Mouse (Mus musculus): ENCODE data around the gene Adamts6. TPM values are rescaled to one million over a fixed set of nuclear protein-coding genes. Genes with fewer than 3 reads are reported as not detected.

Gene Adamts6
- total RNA-seq, 2 experiments from 2014 or later, result 19.9 to 21.8 TPM

GRCm38 (mm10) chr13:104517638-104518311 lies 230.1 kb downstream of the Adamts6 start:
- no peak for DNase-seq

- peak; percentile 93 for DNase-seq
These were observed 230.8 kb downstream of the Adamts6 start for GRCm38 (mm10) chr13:104518312-104519005.

GRCm38 (mm10) chr13:104519006-104519695 lies 231.5 kb downstream of the Adamts6 start:
- DNase-seq, result no peak

- no peak for DNase-seq
These were observed 232.3 kb downstream of the Adamts6 start for GRCm38 (mm10) chr13:104519981-104520380.

GRCm38 (mm10) chr13:104520461-104520860 lies 232.8 kb downstream of the Adamts6 start:
- DNase-seq, result no peak

- no peak for DNase-seq
These were observed 233.9 kb downstream of the Adamts6 start for GRCm38 (mm10) chr13:104521532-104521931.

GRCm38 (mm10) chr13:104525656-104526055 lies 238.0 kb downstream of the Adamts6 start:
- no peak for DNase-seq

GRCm38 (mm10) chr13:104529238-104529637 lies 241.6 kb downstream of the Adamts6 start:
- DNase-seq, result no peak

- DNase-seq, result no peak
These were observed 244.2 kb downstream of the Adamts6 start for GRCm38 (mm10) chr13:104531841-104532240.

- DNase-seq, result no peak
These were observed 245.1 kb downstream of the Adamts6 start for GRCm38 (mm10) chr13:104532723-104533122.

- DNase-seq, result no peak
These were observed 246.3 kb downstream of the Adamts6 start for GRCm38 (mm10) chr13:104533806-104534495.

- DNase-seq, result no peak
These were observed 253.3 kb downstream of the Adamts6 start for GRCm38 (mm10) chr13:104540861-104541398.

GRCm38 (mm10) chr13:104542123-104542758 lies 254.6 kb downstream of the Adamts6 start:
- no peak for DNase-seq

GRCm38 (mm10) chr13:104542759-104543141 lies 255.1 kb downstream of the Adamts6 start:
- no peak for DNase-seq

Other genes starting within 250 kb of the Adamts6 start
- 10 to 100 TPM; 27.2 to 30.4 TPM for gene Nln, start 178.2 kb upstream of the Adamts6 start, total RNA-seq (2021)
- 1 to 10 TPM; 1.7 to 1.8 TPM for gene Sgtb, start 178.1 kb upstream of the Adamts6 start, total RNA-seq (2021)
- gene Trappc13, start 109.4 kb upstream of the Adamts6 start, total RNA-seq (2021), result 10 to 100 TPM; 35.3 to 35.8 TPM
- 10 to 100 TPM; 17.8 to 19.9 TPM for gene Trim23, start 109.0 kb upstream of the Adamts6 start, total RNA-seq (2021)
- gene Cenpk, start 59.2 kb upstream of the Adamts6 start, total RNA-seq (2021), result 10 to 100 TPM; 10.2 to 13.5 TPM
- 10 to 100 TPM; 10.2 to 11.6 TPM for gene Ppwd1, start 59.0 kb upstream of the Adamts6 start, total RNA-seq (2021)

All from heart, postnatal 4 days (tissue).